Comparison of ENCODE assay signal across 9 mouse cellular contexts in the genomic region with DNA sequence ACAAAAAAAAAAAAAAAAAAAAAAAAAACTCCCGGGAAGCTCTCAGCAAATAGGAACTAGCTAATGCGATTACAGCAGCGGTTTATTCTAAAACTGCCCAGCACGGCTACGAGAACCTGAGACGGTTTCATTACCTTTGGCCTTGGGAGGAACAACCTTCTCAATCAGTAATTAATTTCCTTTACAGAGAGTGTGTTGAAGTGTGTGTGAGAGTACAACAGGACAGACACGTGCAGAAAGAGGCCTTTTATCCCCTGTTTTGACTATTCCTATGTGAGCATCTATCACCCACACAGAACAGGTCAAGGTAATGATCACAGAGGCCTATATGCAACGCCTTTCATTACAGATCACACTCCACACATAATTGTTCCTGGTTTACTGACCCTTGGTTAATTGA. TPM values are rescaled to one million over a fixed set of nuclear protein-coding genes. Genes with fewer than 3 reads are reported as not detected.
DNase-seq lines count a peak whose midpoint lies in the region; ATAC-seq and TF ChIP-seq lines count a peak whose summit lies in the region.
"Had no signal": no experiment of that assay in that cellular context is flagged by ENCODE, and none has a peak within 500 bp of the region (broad histone marks: within the 10 kb centered on the region; RNA-seq: fewer than 3 reads in every experiment).

No protein-coding gene starts in this region.

- peak overlapping the region; percentile 60; the same call in 1 of the 2 replicates for H3K27ac ChIP-seq in heart, embryonic 16.5 days (ENCODE audit: low read length)
- H3K27ac ChIP-seq in midbrain, embryonic 14.5 days (replicated peaks; ENCODE audit: low read depth, low read length): no peak overlapping the region
- no peak overlapping the region for H3K27ac ChIP-seq in midbrain, embryonic 10.5 days (replicated peaks)
- no peak overlapping the region for H3K27ac ChIP-seq in hindbrain, postnatal 0 days
- peak overlapping the region; percentile 79; the same call in 1 of the 2 replicates for H3K27ac ChIP-seq in small intestine, adult 2 months (ENCODE audit: insufficient read depth, low read depth, low read length)

- no peak for ATAC-seq in heart, embryonic 16.5 days (replicated peaks; ENCODE audit: extremely low read depth, insufficient read depth, low FRiP score)
- ATAC-seq in midbrain, embryonic 14.5 days (ENCODE audit: low FRiP score, low TSS enrichment): no peak
- no peak for ATAC-seq in hindbrain, postnatal 0 days

- H3K4me1 ChIP-seq in heart, embryonic 16.5 days (ENCODE audit: control insufficient read depth, insufficient read depth, low read length): peaks cover 42% of the 10 kb centered on the region
- H3K4me1 ChIP-seq in midbrain, embryonic 14.5 days (ENCODE audit: control insufficient read depth, insufficient read depth, low read length): peaks cover 29% of the 10 kb centered on the region
- H3K4me1 ChIP-seq in midbrain, embryonic 10.5 days: peaks cover 57% of the 10 kb centered on the region
- peaks cover 6% of the 10 kb centered on the region for H3K4me1 ChIP-seq in hindbrain, postnatal 0 days (ENCODE audit: insufficient read depth, low read length)
- peaks cover 14% of the 10 kb centered on the region; the same call in 1 of the 2 replicates for H3K4me1 ChIP-seq in small intestine, adult 2 months (ENCODE audit: control insufficient read depth, insufficient read depth, insufficient read length, low read length)

- no peaks in the 10 kb centered on the region for H3K27me3 ChIP-seq in heart, embryonic 16.5 days (ENCODE audit: control insufficient read depth, insufficient read depth, low read length)
- H3K27me3 ChIP-seq in midbrain, embryonic 14.5 days (ENCODE audit: control insufficient read depth, insufficient read depth, low read length): no peaks in the 10 kb centered on the region
- peaks cover 5% of the 10 kb centered on the region for H3K27me3 ChIP-seq in midbrain, embryonic 10.5 days (ENCODE audit: low read depth, poor library complexity, severe bottlenecking)
- no peaks in the 10 kb centered on the region for H3K27me3 ChIP-seq in hindbrain, postnatal 0 days (ENCODE audit: insufficient read depth, low read length)
- H3K27me3 ChIP-seq in small intestine, adult 2 months (ENCODE audit: control insufficient read depth, insufficient read depth, low read length): no peaks in the 10 kb centered on the region
- H3K27me3 ChIP-seq: liver, embryonic 15.5 days had no signal

- no peak overlapping the region; the same call in 1 of the 2 replicates for H3K9ac ChIP-seq in heart, embryonic 16.5 days (ENCODE audit: low read length)
- H3K9ac ChIP-seq in midbrain, embryonic 14.5 days (replicated peaks; ENCODE audit: low read length): no peak overlapping the region
- H3K9ac ChIP-seq in hindbrain, postnatal 0 days (replicated peaks; ENCODE audit: low read length): no peak overlapping the region
- H3K9ac ChIP-seq: liver, embryonic 15.5 days had no signal

- H3K36me3 ChIP-seq in heart, embryonic 16.5 days (ENCODE audit: control insufficient read depth, insufficient read depth): no peaks in the 10 kb centered on the region
- no peaks in the 10 kb centered on the region for H3K36me3 ChIP-seq in midbrain, embryonic 14.5 days (ENCODE audit: control insufficient read depth, insufficient read depth, low read length)
- H3K36me3 ChIP-seq in midbrain, embryonic 10.5 days: no peaks in the 10 kb centered on the region
- H3K36me3 ChIP-seq in hindbrain, postnatal 0 days (ENCODE audit: insufficient read depth, low read length): no peaks in the 10 kb centered on the region
- H3K36me3 ChIP-seq in small intestine, adult 2 months (ENCODE audit: control insufficient read depth, insufficient read depth, low read length): peaks cover 6% of the 10 kb centered on the region

- no peak for TF ChIP-seq POLR2A in small intestine, adult 2 months (IDR thresholded peaks at IDR 0.05; ENCODE audit: low read depth, low read length)

- no peaks in the 10 kb centered on the region for H3K9me3 ChIP-seq in heart, embryonic 16.5 days (replicated peaks; ENCODE audit: control insufficient read depth, low read length)
- H3K9me3 ChIP-seq in midbrain, embryonic 14.5 days (ENCODE audit: control insufficient read depth, low read length): no peaks in the 10 kb centered on the region
- H3K9me3 ChIP-seq in midbrain, embryonic 10.5 days (replicated peaks): no peaks in the 10 kb centered on the region
- H3K9me3 ChIP-seq in hindbrain, postnatal 0 days (ENCODE audit: low read length): no peaks in the 10 kb centered on the region
- H3K9me3 ChIP-seq: G1E; liver, embryonic 15.5 days had no signal

- H3K4me3 ChIP-seq in heart, embryonic 16.5 days (ENCODE audit: low read length): peak overlapping the region; percentile 33
- no peak overlapping the region for H3K4me3 ChIP-seq in midbrain, embryonic 14.5 days (replicated peaks; ENCODE audit: low read depth, low read length)
- no peak overlapping the region for H3K4me3 ChIP-seq in midbrain, embryonic 10.5 days
- peak overlapping the region; percentile 8; the same call in 1 of the 2 replicates for H3K4me3 ChIP-seq in hindbrain, postnatal 0 days (ENCODE audit: low read length)
- H3K4me3 ChIP-seq in small intestine, adult 2 months (ENCODE audit: low read depth, low read length): no peak overlapping the region
- H3K4me3 ChIP-seq: liver, embryonic 15.5 days had no signal

- WGBS in heart, embryonic 16.5 days: 50% methylated on average over 8 of the region's 8 CpGs
- WGBS in midbrain, embryonic 14.5 days: 34% methylated on average over 8 of the region's 8 CpGs
- WGBS in midbrain, embryonic 10.5 days: 69% methylated on average over 8 of the region's 8 CpGs
- WGBS in hindbrain, postnatal 0 days: 25% methylated on average over 8 of the region's 8 CpGs
- 31% methylated on average over 8 of the region's 8 CpGs for WGBS in small intestine, adult 2 months

- peak overlapping the region; percentile 87 for H3K4me2 ChIP-seq in heart, embryonic 16.5 days (ENCODE audit: low read depth, low read length)
- H3K4me2 ChIP-seq in midbrain, embryonic 14.5 days (ENCODE audit: low read length): peak overlapping the region; percentile 12
- peak overlapping the region; percentile 42 for H3K4me2 ChIP-seq in hindbrain, postnatal 0 days (ENCODE audit: low read depth, low read length)

- TF ChIP-seq CTCF in hindbrain, postnatal 0 days (IDR thresholded peaks at IDR 0.05; ENCODE audit: low read depth): no peak
- TF ChIP-seq CTCF in small intestine, adult 2 months (IDR thresholded peaks at IDR 0.05; ENCODE audit: extremely low read depth, insufficient read length, insufficient replicate concordance, low read depth, low read length): no peak

- no peak for DNase-seq in heart, postnatal 4 days
- DNase-seq in midbrain, embryonic 14.5 days: peak; percentile 31
- DNase-seq in midbrain, embryonic 10.5 days (ENCODE audit: low spot score): no peak
- no peak for DNase-seq in hindbrain, postnatal 0 days (ENCODE audit: low spot score)
- DNase-seq in layer of hippocampus, adult 11-12 months (ENCODE audit: low spot score): no peak

RNA-seq across cellular contexts. Expression of gene Got1, which starts 3.0 kb away (rescaled TPM):
- 271 and 274 TPM in 2 replicates for polyA plus RNA-seq in heart, embryonic 16.5 days (2015; fragmentation: Nextera tagmentation; extraction: Ambion mirVana)
- total RNA-seq in heart, postnatal 4 days (2021): 100 to 1,000 TPM; 341 to 353 TPM
- polyA plus RNA-seq in midbrain, embryonic 14.5 days (2014; fragmentation: Nextera tagmentation; extraction: Ambion mirVana): 72.6 and 89.3 TPM in 2 replicates
- 59.0 and 60.2 TPM in 2 replicates for polyA plus RNA-seq in midbrain, embryonic 10.5 days (2016; fragmentation: Nextera tagmentation; extraction: Ambion mirVana)
- 120 and 132 TPM in 2 replicates for total RNA-seq in hindbrain, postnatal 0 days (2014; rRNA removed)
- 134 and 136 TPM in 2 replicates for polyA plus RNA-seq in hindbrain, postnatal 0 days (2015; fragmentation: Nextera tagmentation; extraction: Ambion mirVana)
- polyA plus RNA-seq in small intestine, adult 2 months (2012; rRNA removed): 36.0 and 41.3 TPM in 2 replicates

Comparison
In these comparisons a context has a peak if more than half of its experiments do, and no peak if none do; other contexts are left out.
1. H3K27ac ChIP-seq: peak in heart, embryonic 16.5 days (single experiment) and small intestine, adult 2 months (single experiment); none in midbrain, embryonic 14.5 days (single experiment), midbrain, embryonic 10.5 days (single experiment) and hindbrain, postnatal 0 days (single experiment).
2. H3K4me2 ChIP-seq: peak in every context shown above with its lines; median percentile 87 in heart, embryonic 16.5 days; 42 in hindbrain, postnatal 0 days; 12 in midbrain, embryonic 14.5 days.
3. H3K4me3 ChIP-seq: peak in heart, embryonic 16.5 days (single experiment) and hindbrain, postnatal 0 days (single experiment); none in midbrain, embryonic 14.5 days (single experiment), midbrain, embryonic 10.5 days (single experiment) and small intestine, adult 2 months (single experiment).